Mouse (Mus musculus) liver, embryonic 14.5 days (tissue): Measurements from ENCODE around the gene Hadha.

Experiments used
- CTCF ChIP-seq: IDR thresholded peaks from 2 replicates; pipeline ENCODE4 v1.5.1; 2016; ENCODE audit warnings: antibody characterized with exemption, low read depth, control low read depth
- EP300 ChIP-seq: IDR thresholded peaks from 2 replicates; pipeline ENCODE4 v1.6.1; 2016; ENCODE audit warnings: antibody characterized with exemption, low read depth

- no peak for TF ChIP-seq CTCF
- TF ChIP-seq EP300 = no peak
Measured at GRCm38 (mm10) chr5:30126756-30127155, 28.2 kb downstream of the Hadha start.
